Mouse (Mus musculus) E14TG2a.4 (cell line): ENCODE data around the gene Mtor.

ENCODE experiments used
- H3K27me3 ChIP-seq: 2 replicates; pipeline ENCODE4 v1.6.1; 2014; ENCODE audit warnings: low read length, control low read depth; ENCODE audit not compliant: insufficient read depth
- H3K36me3 ChIP-seq: 2 replicates; pipeline ENCODE4 v1.6.1; 2014; ENCODE audit warnings: low read length, control low read depth; ENCODE audit not compliant: insufficient read depth
- H3K4me1 ChIP-seq: replicated peaks from 2 replicates; pipeline ENCODE4 v1.6.1; 2014; ENCODE audit warnings: low read depth, low read length, control low read depth
- H3K4me3 ChIP-seq: replicated peaks from 2 replicates; pipeline ENCODE4 v1.5.1; 2014; ENCODE audit warnings: mild to moderate bottlenecking, low read length
- H3K9me3 ChIP-seq: 2 replicates; pipeline ENCODE4 v1.6.1; 2014; ENCODE audit warnings: low read length, control low read depth
- CTCF ChIP-seq: conservative IDR thresholded peaks from 2 replicates; pipeline ENCODE4 v1.5.1; 2014; ENCODE audit warnings: low read length
- NANOG ChIP-seq: IDR thresholded peaks from 2 replicates; pipeline ENCODE4 v1.6.1; 2014; ENCODE audit warnings: borderline replicate concordance, low read length, mixed read lengths
- POU5F1 ChIP-seq: IDR thresholded peaks from 2 replicates; pipeline ENCODE4 v1.6.1; 2014; ENCODE audit warnings: low read length, borderline replicate concordance

Gene Mtor

GRCm38 (mm10) chr4:148466511-148467079, 18.2 kb downstream of the Mtor start:
- H3K27me3 ChIP-seq, result no peaks in the 10 kb centered on the region
- no peak overlapping the region for H3K4me3 ChIP-seq
- H3K9me3 ChIP-seq, result no peaks in the 10 kb centered on the region
- TF ChIP-seq CTCF (no peak), NANOG (no peak), POU5F1 (no peak)
- H3K36me3 ChIP-seq, result peaks cover 95% of the 10 kb centered on the region
- H3K4me1 ChIP-seq, result peaks cover 39% of the 10 kb centered on the region

GRCm38 (mm10) chr4:148468396-148468795, 20.0 kb downstream of the Mtor start:
- Histone ChIP-seq H3K9me3 (no peaks in the 10 kb centered on the region), H3K4me3 (peak overlapping the region; percentile 58), H3K27me3 (no peaks in the 10 kb centered on the region), H3K36me3 (peaks cover 96% of the 10 kb centered on the region), H3K4me1 (peaks cover 39% of the 10 kb centered on the region)
- TF ChIP-seq NANOG, result no peak
- TF ChIP-seq POU5F1, result no peak
- no peak for TF ChIP-seq CTCF

- TF ChIP-seq POU5F1, result no peak
- TF ChIP-seq CTCF, result no peak
- TF ChIP-seq NANOG, result no peak
These were observed 21.3 kb downstream of the Mtor start for GRCm38 (mm10) chr4:148469487-148470252.

GRCm38 (mm10) chr4:148471363-148471806, 23.0 kb downstream of the Mtor start:
- TF ChIP-seq CTCF, result no peak
- TF ChIP-seq NANOG, result no peak
- TF ChIP-seq POU5F1, result no peak
- peaks cover 26% of the 10 kb centered on the region for H3K4me1 ChIP-seq
- no peak overlapping the region for H3K4me3 ChIP-seq
- peaks cover 93% of the 10 kb centered on the region for H3K36me3 ChIP-seq
- no peaks in the 10 kb centered on the region for H3K9me3 ChIP-seq
- H3K27me3 ChIP-seq, result no peaks in the 10 kb centered on the region

More at GRCm38 (mm10) chr4:148469487-148470252, 21.3 kb downstream of the Mtor start:
- Histone ChIP-seq H3K4me1 (peaks cover 29% of the 10 kb centered on the region), H3K27me3 (no peaks in the 10 kb centered on the region), H3K36me3 (peaks cover 92% of the 10 kb centered on the region), H3K9me3 (no peaks in the 10 kb centered on the region), H3K4me3 (no peak overlapping the region)

- no peaks in the 10 kb centered on the region for H3K27me3 ChIP-seq
These were observed 24.2 kb downstream of the Mtor start for GRCm38 (mm10) chr4:148472436-148473174.

GRCm38 (mm10) chr4:148473496-148473895, 25.1 kb downstream of the Mtor start:
- Histone ChIP-seq H3K4me1 (peaks cover 10% of the 10 kb centered on the region), H3K9me3 (no peaks in the 10 kb centered on the region), H3K4me3 (no peak overlapping the region), H3K36me3 (peaks cover 93% of the 10 kb centered on the region), H3K27me3 (no peaks in the 10 kb centered on the region)
- TF ChIP-seq NANOG (no peak), POU5F1 (no peak), CTCF (no peak)

More at GRCm38 (mm10) chr4:148472436-148473174, 24.2 kb downstream of the Mtor start:
- peaks cover 94% of the 10 kb centered on the region for H3K36me3 ChIP-seq
- H3K9me3 ChIP-seq, result no peaks in the 10 kb centered on the region
- TF ChIP-seq NANOG, result no peak
- TF ChIP-seq POU5F1, result no peak
- TF ChIP-seq CTCF, result no peak
- peaks cover 19% of the 10 kb centered on the region for H3K4me1 ChIP-seq
- no peak overlapping the region for H3K4me3 ChIP-seq

GRCm38 (mm10) chr4:148480245-148480644, 31.8 kb downstream of the Mtor start:
- no peak for TF ChIP-seq NANOG
- no peak for TF ChIP-seq POU5F1
- no peak for TF ChIP-seq CTCF
- peaks cover 97% of the 10 kb centered on the region for H3K36me3 ChIP-seq
- no peaks in the 10 kb centered on the region for H3K27me3 ChIP-seq
- peaks cover 10% of the 10 kb centered on the region for H3K4me1 ChIP-seq
- no peaks in the 10 kb centered on the region for H3K9me3 ChIP-seq
- H3K4me3 ChIP-seq, result no peak overlapping the region

- Histone ChIP-seq H3K36me3 (peaks cover 97% of the 10 kb centered on the region), H3K4me1 (peaks cover 10% of the 10 kb centered on the region), H3K27me3 (no peaks in the 10 kb centered on the region)
These were observed 33.3 kb downstream of the Mtor start for GRCm38 (mm10) chr4:148481557-148482168.

More at GRCm38 (mm10) chr4:148481557-148482168, 33.3 kb downstream of the Mtor start:
- peaks cover 3% of the 10 kb centered on the region for H3K9me3 ChIP-seq
- H3K4me3 ChIP-seq, result no peak overlapping the region
- TF ChIP-seq NANOG (no peak), CTCF (no peak), POU5F1 (no peak)
